Mouse (Mus musculus) mammary gland, adult 2 months (tissue): ENCODE data around the gene Vmn2r20. TPM values are rescaled to one million over a fixed set of nuclear protein-coding genes. Genes with fewer than 3 reads are reported as not detected.

ENCODE experiments used
- polyA plus RNA-seq: library from polyadenylated mRNA; depleted of rRNA; stranded (reverse); fragments of >200 nt; gene quantifications from 2 replicates; pipeline ENCODE4 v1.2.3, GENCODE M21; 2012; ENCODE audit warnings: low replicate concordance; rRNA removed

Vmn2r20 gene
- not detected in 2 replicates for polyA plus RNA-seq

DNA sequence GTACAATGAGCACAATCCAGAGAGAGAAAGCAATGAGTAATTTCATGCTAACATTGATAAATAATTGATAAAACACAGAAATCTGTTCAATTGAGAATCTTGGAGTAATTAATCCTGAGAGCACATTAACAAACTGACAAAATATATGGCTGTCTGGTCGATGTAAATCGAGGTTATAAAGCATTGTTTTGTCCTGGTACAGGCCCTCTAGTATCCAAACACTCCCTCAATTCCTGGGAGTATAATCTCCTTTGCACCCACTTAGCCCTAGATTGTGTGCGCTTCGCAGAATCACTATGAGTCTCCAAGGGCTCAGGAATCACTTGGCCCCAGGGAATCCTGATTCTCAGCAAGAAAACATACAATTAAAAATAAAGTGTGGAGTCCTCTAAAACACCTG is at the start of gene Vmn2r20:
Gene Vmn2r20 (minus strand): TSS at position 101 of the 400 bp plus-strand sequence.

Other genes starting within 250 kb of the Vmn2r20 start
- gene Clec4b2, start 245.2 kb downstream of the Vmn2r20 start, polyA plus RNA-seq = not detected in 2 replicates
- 2.8 and 5.1 TPM in 2 replicates for gene Clec4n, start 188.3 kb downstream of the Vmn2r20 start, polyA plus RNA-seq
- 0.16 and 0.23 TPM in 2 replicates for gene Clec4d, start 156.0 kb downstream of the Vmn2r20 start, polyA plus RNA-seq
- 0.11 and 0.12 TPM in 2 replicates for gene Clec4e, start 128.2 kb downstream of the Vmn2r20 start, polyA plus RNA-seq
- gene Vmn2r19, start 109.8 kb downstream of the Vmn2r20 start, polyA plus RNA-seq = not detected in 2 replicates
- not detected in 2 replicates for gene Vmn2r21, start 115.3 kb upstream of the Vmn2r20 start, polyA plus RNA-seq
- gene Vmn2r22, start 232.6 kb upstream of the Vmn2r20 start, polyA plus RNA-seq = not detected in 2 replicates